ENCODE assay signal across 8 mouse cellular contexts in genomic region chr7:58584241-58584820, GRCm38 (mm10).
DNase-seq lines count a peak whose midpoint lies in the region; ATAC-seq and TF ChIP-seq lines count a peak whose summit lies in the region.
"Had no signal": no experiment of that assay in that cellular context is flagged by ENCODE, and none has a peak within 500 bp of the region (broad histone marks: within the 10 kb centered on the region; RNA-seq: fewer than 3 reads in every experiment).

No protein-coding gene starts in this region.

- peak; percentile 83 for ATAC-seq in Patski
- ATAC-seq in hindbrain, embryonic 16.5 days, result peak; percentile 64
- ATAC-seq in midbrain, embryonic 12.5 days (ENCODE audit: low FRiP score, low read depth), result peak; percentile 82

- no peaks in the 10 kb centered on the region for H3K9me3 ChIP-seq in forebrain, embryonic 10.5 days
- H3K9me3 ChIP-seq in hindbrain, embryonic 16.5 days (ENCODE audit: control insufficient read depth, low read length), result no peaks in the 10 kb centered on the region
- H3K9me3 ChIP-seq in midbrain, embryonic 12.5 days, result no peaks in the 10 kb centered on the region
- H3K9me3 ChIP-seq: hindbrain, embryonic 15.5 days had no signal

- no peak overlapping the region for H3K4me2 ChIP-seq in hindbrain, embryonic 16.5 days (ENCODE audit: low read length)
- H3K4me2 ChIP-seq in midbrain, embryonic 12.5 days (replicated peaks), result no peak overlapping the region
- H3K4me2 ChIP-seq: hindbrain, embryonic 15.5 days had no signal

- WGBS in forebrain, embryonic 10.5 days, result 33% methylated on average over 4 of the region's 4 CpGs
- 36% methylated on average over 4 of the region's 4 CpGs for WGBS in hindbrain, embryonic 16.5 days
- WGBS in midbrain, embryonic 12.5 days, result 39% methylated on average over 4 of the region's 4 CpGs

- CTCF ChIA-PET in Patski (lab: Charles Lee), result interaction anchor here (0.7 to 3.6 kb wide), 9 partner anchors 32 to 1535 kb away, joined by 3 to 19 read pairs (median 3); no protein-coding TSS in a partner anchor

- in situ Hi-C loops in Patski (cut with MboI; ENCODE audit: low pct_unique_long_range_greater_than_20kb), result loop anchor here (10.0 kb wide), 3 partner anchors 160 to 490 kb away; no protein-coding TSS in a partner anchor

- no peaks in the 10 kb centered on the region for H3K27me3 ChIP-seq in Patski
- no peaks in the 10 kb centered on the region for H3K27me3 ChIP-seq in forebrain, embryonic 10.5 days (ENCODE audit: poor library complexity, severe bottlenecking)
- no peaks in the 10 kb centered on the region for H3K27me3 ChIP-seq in hindbrain, embryonic 16.5 days (replicated peaks; ENCODE audit: control insufficient read depth, insufficient read depth, low read length)
- no peaks in the 10 kb centered on the region for H3K27me3 ChIP-seq in midbrain, embryonic 12.5 days
- H3K27me3 ChIP-seq: hindbrain, embryonic 15.5 days had no signal

- H3K9ac ChIP-seq in hindbrain, embryonic 16.5 days (ENCODE audit: low read depth, low read length), result no peak overlapping the region
- no peak overlapping the region for H3K9ac ChIP-seq in midbrain, embryonic 12.5 days (replicated peaks)
- H3K9ac ChIP-seq: hindbrain, embryonic 15.5 days had no signal

- no peak for DNase-seq in Patski (ENCODE audit: low read depth, low spot score)
- DNase-seq in forebrain, embryonic 10.5 days (ENCODE audit: extremely low spot score, low spot score), result peak; percentile 17
- peak; percentile 9 for DNase-seq in left cerebral cortex, adult 11 months (ENCODE audit: low spot score)
- peak; percentile 2 for DNase-seq in spleen, adult 12 weeks (ENCODE audit: low spot score)

- no peaks in the 10 kb centered on the region for H3K36me3 ChIP-seq in forebrain, embryonic 10.5 days (replicated peaks)
- H3K36me3 ChIP-seq in hindbrain, embryonic 16.5 days (ENCODE audit: control insufficient read depth, insufficient read depth, low read length), result no peaks in the 10 kb centered on the region
- no peaks in the 10 kb centered on the region for H3K36me3 ChIP-seq in midbrain, embryonic 12.5 days
- H3K36me3 ChIP-seq: hindbrain, embryonic 15.5 days had no signal

- no peak overlapping the region for H3K4me3 ChIP-seq in bone marrow macrophage, adult 2 months (ENCODE audit: insufficient read depth, low read length)
- H3K4me3 ChIP-seq in forebrain, embryonic 10.5 days, result no peak overlapping the region
- no peak overlapping the region for H3K4me3 ChIP-seq in hindbrain, embryonic 16.5 days (ENCODE audit: low read length)
- no peak overlapping the region for H3K4me3 ChIP-seq in midbrain, embryonic 12.5 days
- H3K4me3 ChIP-seq: hindbrain, embryonic 15.5 days had no signal

- no peak overlapping the region for H3K27ac ChIP-seq in bone marrow macrophage, adult 2 months (ENCODE audit: insufficient read depth, low read depth, low read length)
- H3K27ac ChIP-seq in forebrain, embryonic 10.5 days, result no peak overlapping the region
- H3K27ac ChIP-seq in hindbrain, embryonic 16.5 days (ENCODE audit: low read depth, low read length), result no peak overlapping the region
- no peak overlapping the region for H3K27ac ChIP-seq in midbrain, embryonic 12.5 days (replicated peaks)
- H3K27ac ChIP-seq: hindbrain, embryonic 15.5 days had no signal

- POLR2A ChIA-PET in Patski (lab: Charles Lee), result no interaction called here

- no peak for TF ChIP-seq POLR2A in bone marrow macrophage, adult 2 months (IDR thresholded peaks at IDR 0.05; ENCODE audit: borderline replicate concordance, low read depth, low read length)

- H3K4me1 ChIP-seq in bone marrow macrophage, adult 2 months (ENCODE audit: control insufficient read depth, insufficient read depth, low read length), result no peaks in the 10 kb centered on the region
- no peaks in the 10 kb centered on the region for H3K4me1 ChIP-seq in forebrain, embryonic 10.5 days
- H3K4me1 ChIP-seq in hindbrain, embryonic 16.5 days (ENCODE audit: control insufficient read depth, insufficient read depth, low read depth, low read length), result no peaks in the 10 kb centered on the region
- no peaks in the 10 kb centered on the region for H3K4me1 ChIP-seq in midbrain, embryonic 12.5 days
- H3K4me1 ChIP-seq: hindbrain, embryonic 15.5 days had no signal

- peak; percentile 66 for TF ChIP-seq CTCF in Patski (IDR thresholded peaks at IDR 0.05)
- peak; percentile 47; the same call in 1 of the 2 replicates for TF ChIP-seq CTCF in bone marrow macrophage, adult 2 months (IDR thresholded peaks at IDR 0.05; ENCODE audit: low read depth, low read length)
